Mouse (Mus musculus): ENCODE measurements around the gene Cd69.

The Cd69 gene

GRCm38 (mm10) chr6:129222188-129222800, 52.9 kb downstream of the Cd69 start:
- DNase-seq, result peak in 1 of 2 experiments; percentile 14

DNA sequence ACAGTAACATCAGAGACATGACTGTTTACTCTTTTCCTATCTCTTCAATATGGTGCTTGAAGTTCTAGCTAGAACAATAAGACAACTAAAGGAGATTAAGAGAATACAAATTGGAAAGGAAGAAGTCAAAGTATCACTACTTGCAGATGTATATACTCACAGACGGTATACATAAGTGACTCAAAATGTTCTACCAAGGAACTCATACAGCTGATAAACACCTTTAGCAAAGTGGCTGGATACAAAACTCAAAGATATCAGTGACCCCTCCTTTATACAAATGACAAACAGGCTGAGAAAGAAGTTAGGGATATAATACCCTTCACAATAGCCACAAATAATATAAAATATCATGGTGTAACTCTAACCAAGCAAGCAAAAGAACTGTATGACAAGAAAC, 54.2 kb downstream of the Cd69 start:
- no peak for DNase-seq

DNA sequence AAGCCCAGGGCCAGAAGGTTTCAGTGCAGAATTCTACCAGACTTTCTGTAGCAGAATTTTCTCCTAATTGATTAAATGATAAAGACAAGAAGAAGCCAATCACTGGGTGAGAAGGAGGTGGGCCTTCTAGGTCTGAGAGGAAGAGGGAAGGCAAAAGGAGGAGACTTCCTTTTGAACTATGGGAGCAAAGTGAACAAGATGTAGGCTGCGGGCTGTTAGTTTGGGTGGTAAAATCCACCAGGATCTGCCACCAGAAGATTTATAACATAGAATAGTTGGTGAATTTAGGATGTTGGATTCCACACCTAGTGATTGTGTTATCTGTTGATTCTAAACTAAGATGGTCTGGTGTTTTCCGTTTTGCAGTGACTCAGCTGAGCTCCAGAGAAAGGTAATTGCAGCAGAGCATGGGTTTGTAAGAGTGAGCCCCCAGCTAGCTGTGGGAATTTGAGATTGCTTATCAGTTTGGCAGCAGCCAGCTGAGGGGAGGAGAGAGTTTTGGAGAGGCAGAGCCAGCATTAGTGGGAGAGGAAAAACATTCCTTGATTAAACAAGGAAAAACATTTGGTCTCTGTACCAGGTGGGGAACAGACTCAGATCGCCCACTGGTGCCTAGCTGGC, 55.2 kb downstream of the Cd69 start:
- no peak for DNase-seq

DNA sequence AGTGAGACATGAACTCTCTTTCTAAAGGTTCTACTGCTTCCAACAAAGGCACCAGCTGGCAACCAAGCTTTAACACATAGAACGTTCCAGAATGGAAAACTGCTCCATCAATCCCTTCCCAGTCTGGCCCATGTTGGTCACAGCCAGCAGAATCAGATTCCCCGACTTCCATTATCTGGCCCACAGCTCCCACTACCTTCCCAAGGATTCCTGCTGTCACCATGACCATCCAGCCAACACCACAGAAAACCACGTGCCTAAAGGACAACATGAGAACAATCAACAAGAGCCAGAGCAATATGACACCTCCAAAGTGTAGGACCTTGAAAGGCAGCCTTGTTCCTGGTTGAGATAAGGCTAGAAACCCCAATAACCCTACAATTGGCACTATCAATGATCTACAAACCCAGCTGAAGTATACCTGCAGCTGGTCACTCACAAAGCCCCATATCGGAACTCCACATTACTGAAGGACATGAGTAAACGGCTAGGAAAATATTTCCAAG, 57.0 kb downstream of the Cd69 start:
- DNase-seq, result no peak
